Mouse (Mus musculus) lung, adult 18-20 months (tissue): ENCODE results near the gene Rnf149.
A peak's percentile ranks its signal among the peaks of the same experiment; 100 is the strongest.

ENCODE experiments used
- DNase-seq, 2 experiments: peaks; one replicate each; pipeline ENCODE4 v3.0.0; 2022; ENCODE audit warnings: mixed read lengths in 2 of 2

Gene Rnf149

GRCm38 (mm10) chr1:39575778-39576375, 1.3 kb downstream of the Rnf149 start:
- DNase-seq, result no peak

GRCm38 (mm10) chr1:39573890-39574289, 3.3 kb downstream of the Rnf149 start:
- DNase-seq, result no peak

- no peak for DNase-seq
Observed at GRCm38 (mm10) chr1:39571653-39572052, 5.6 kb downstream of the Rnf149 start.

GRCm38 (mm10) chr1:39568079-39568478, 9.1 kb downstream of the Rnf149 start:
- DNase-seq, result no peak

GRCm38 (mm10) chr1:39564603-39565002, 12.6 kb downstream of the Rnf149 start:
- no peak for DNase-seq

- peak in 1 of 2 experiments; percentile 27 for DNase-seq
Observed at GRCm38 (mm10) chr1:39563161-39563560, 14.0 kb downstream of the Rnf149 start.

GRCm38 (mm10) chr1:39561920-39562319, 15.3 kb downstream of the Rnf149 start:
- no peak for DNase-seq

- DNase-seq, result no peak
Observed at GRCm38 (mm10) chr1:39559009-39559408, 18.2 kb downstream of the Rnf149 start.

- no peak for DNase-seq
Observed at GRCm38 (mm10) chr1:39555556-39556415, 21.4 kb downstream of the Rnf149 start.

GRCm38 (mm10) chr1:39549831-39550230, 27.4 kb downstream of the Rnf149 start:
- DNase-seq, result no peak

- no peak for DNase-seq
Observed at GRCm38 (mm10) chr1:39547238-39547637, 30.0 kb downstream of the Rnf149 start.

- DNase-seq, result no peak
Observed at GRCm38 (mm10) chr1:39546160-39546866, 30.9 kb downstream of the Rnf149 start.

- DNase-seq, result peak; percentile 48 to 56
Observed at GRCm38 (mm10) chr1:39545589-39545988, 31.6 kb downstream of the Rnf149 start.

- DNase-seq, result no peak
Observed at GRCm38 (mm10) chr1:39540592-39540991, 36.6 kb downstream of the Rnf149 start.

- no peak for DNase-seq
Observed at GRCm38 (mm10) chr1:39537631-39538380, 39.4 kb downstream of the Rnf149 start.

- DNase-seq, result no peak
Observed at GRCm38 (mm10) chr1:39536701-39537100, 40.5 kb downstream of the Rnf149 start.

GRCm38 (mm10) chr1:39535515-39536311, 41.5 kb downstream of the Rnf149 start:
- peak; percentile 97 to 98 for DNase-seq

- no peak for DNase-seq
Observed at GRCm38 (mm10) chr1:39534831-39535230, 42.4 kb downstream of the Rnf149 start, which contains the start of gene Cnot11. Gene Cnot11 (plus strand): TSS chr1:39534992.

- no peak for DNase-seq
Observed at GRCm38 (mm10) chr1:39533917-39534316, 43.3 kb downstream of the Rnf149 start.

- DNase-seq, result no peak
Observed at GRCm38 (mm10) chr1:39531036-39531435, 46.2 kb downstream of the Rnf149 start.

GRCm38 (mm10) chr1:39530258-39530943, 46.8 kb downstream of the Rnf149 start:
- DNase-seq, result peak; percentile 59 to 77
